Mouse (Mus musculus) cerebellum, adult 8-10 months (tissue): ENCODE results near the gene Olfr736.

ENCODE experiments used
- DNase-seq: peaks from one replicate; pipeline ENCODE4 v3.0.0; 2022

Gene Olfr736

DNA sequence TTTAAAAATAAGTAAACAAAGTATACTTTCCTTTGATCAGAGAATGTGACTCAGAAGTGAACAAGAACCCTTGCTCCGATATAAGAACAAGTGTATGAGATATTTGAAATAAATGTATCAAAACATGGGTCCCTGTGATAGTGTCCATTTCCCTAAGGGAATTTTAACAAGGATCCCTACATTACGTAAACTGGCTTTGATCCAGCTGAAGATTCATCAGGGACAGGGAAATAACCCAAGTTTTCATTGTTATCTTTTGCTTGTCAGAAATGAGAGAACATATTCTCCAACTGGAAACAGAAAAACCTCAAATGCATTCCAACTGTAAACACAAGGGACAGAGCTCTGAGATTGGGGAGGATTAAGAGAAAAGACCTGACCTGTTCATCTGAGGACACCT lies at the start of gene Olfr736:
Gene Olfr736, plus strand, starts transcription at position 301 of the 400 bp plus-strand sequence.
- DNase-seq = no peak

DNA sequence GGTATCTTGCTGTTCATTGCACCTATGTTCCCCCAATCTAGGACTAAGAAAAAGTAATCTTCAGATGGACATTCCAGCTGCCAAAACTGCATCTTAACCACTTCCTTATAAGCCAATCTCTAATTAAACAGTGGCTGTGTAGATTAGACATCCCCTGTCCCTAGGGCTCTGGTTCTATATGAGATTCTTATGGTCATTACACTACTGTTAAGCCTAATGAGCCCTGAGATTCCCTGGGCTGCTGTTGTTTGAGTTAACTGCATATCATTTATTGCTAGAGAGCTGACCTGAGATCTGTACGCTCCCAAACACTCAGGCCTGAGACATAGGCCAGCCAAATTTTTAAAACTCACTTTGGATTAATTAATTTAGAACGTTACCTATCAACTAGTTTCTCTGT lies 32.2 kb upstream of the Olfr736 start, which contains the start of gene Olfr735:
Gene Olfr735, minus strand, starts transcription at position 77 of the 400 bp plus-strand sequence.
- DNase-seq = no peak

DNA sequence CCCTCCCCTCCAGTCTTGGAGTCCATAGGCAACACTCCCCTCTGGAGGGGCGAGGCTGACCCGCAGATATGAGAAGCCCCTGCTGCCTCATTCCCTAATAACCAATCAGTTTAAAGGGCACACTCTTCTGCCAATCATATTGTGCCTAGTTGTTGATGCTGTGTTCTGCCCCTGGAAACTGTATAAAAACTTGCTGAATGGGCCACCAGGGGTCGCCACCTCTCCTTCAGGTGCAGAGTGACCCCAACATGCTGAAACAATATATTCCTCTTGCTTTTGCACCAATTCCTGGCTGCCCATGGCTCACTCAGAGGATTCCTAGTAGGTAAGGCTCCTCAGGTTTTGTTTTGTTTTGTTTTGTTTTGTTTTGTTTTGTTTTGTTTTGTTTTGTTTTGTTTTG lies 28.5 kb upstream of the Olfr736 start:
- DNase-seq = no peak

DNA sequence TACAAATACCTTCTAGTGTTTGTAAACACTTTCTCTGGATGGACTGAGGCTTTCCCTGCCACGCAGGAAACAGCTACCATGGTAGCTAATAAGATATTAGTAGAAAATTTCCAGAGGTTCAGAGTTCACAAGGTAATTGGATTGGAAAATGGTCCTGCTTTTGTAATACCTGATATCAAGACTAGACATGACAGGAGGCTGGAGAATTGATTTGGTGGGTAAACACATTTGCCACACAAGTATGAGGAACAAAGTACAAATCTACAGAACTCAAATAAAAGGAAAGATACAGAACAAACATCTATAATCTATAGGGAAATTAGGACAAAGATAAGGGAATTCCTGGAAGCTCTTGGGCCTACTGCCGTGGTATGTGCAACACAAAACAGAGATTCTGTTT lies 24.2 kb upstream of the Olfr736 start:
- DNase-seq = no peak

DNA sequence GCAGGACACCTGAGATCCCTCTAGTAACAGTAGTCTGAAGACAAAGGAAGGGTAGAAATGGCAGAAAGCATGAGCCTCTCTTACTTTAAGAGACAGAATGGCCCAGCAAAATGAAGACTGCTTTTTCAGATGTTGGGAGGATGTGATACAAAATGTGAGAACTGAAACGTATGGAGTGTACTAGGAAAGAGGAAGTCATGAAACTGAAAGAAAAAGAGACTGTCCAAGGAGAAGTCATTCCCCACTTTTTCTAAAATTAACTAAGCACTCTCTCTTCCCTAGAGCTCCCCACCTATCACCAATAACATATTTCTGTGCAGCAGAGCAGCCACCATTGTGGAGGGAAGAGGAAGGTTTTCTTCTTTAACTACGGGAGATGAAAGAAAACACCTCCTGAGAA lies 23.4 kb upstream of the Olfr736 start, which contains the start of gene Tlr11:
Gene Tlr11, plus strand, starts transcription at position 322 of the 400 bp plus-strand sequence.
- no peak for DNase-seq

DNA sequence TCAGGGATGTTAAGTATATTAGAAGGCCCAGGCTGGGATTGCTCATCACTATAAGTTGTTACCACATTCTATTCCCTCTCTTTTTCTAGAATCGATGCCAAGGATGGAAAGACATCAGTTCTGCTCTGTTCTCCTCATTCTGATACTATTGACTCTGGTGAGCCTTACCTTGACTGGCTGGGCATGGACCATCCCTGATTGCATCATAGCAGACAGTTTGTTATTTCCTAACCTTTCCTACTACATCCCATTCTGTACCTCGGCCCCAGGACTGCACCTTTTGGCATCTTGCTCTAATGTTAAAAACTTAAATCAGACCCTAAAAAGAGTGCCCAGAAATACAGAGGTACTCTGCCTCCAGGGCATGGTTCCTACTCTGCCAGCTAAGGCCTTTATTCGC lies 20.5 kb upstream of the Olfr736 start:
- DNase-seq = no peak

DNA sequence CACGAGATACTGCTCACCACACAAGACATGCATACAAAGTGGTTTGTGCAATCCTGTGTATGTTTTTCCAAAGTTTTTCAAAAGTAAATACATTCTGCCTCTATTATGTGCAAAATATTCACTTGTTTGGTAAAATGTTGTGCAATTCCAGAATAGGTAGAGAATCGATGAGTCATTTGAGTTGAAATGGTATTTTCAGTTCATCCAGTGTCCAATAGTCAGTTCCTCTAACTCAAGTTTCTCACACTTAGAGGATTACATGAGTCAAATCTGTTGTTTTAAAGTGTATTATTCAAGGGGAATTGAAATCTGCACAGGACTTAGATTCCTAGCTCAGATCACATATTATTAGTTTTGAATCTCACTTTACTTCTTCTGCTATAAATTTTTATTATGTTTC lies 17.4 kb upstream of the Olfr736 start:
- DNase-seq = no peak

DNA sequence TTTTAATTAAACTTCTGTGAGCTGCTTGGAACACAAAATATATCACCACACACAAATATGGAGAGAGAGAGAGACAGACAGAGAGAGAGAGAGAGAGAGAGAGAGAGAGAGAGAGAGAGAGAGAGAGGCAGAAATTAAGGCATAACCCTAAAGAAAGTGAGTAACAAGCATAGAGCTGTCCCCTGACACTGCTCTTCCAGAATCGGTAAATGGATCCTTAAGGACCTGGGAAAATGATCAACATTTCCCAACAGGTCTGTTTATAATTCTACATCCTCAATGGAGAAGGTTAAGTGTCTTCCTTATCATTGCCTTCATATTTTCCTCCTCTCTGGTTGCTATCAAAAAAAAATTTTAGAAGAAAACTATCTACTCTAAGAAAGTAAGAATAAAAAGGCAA lies 26.3 kb downstream of the Olfr736 start, which contains the start of gene Olfr738:
Gene Olfr738, plus strand, starts transcription at position 301 of the 400 bp plus-strand sequence.
- no peak for DNase-seq

DNA sequence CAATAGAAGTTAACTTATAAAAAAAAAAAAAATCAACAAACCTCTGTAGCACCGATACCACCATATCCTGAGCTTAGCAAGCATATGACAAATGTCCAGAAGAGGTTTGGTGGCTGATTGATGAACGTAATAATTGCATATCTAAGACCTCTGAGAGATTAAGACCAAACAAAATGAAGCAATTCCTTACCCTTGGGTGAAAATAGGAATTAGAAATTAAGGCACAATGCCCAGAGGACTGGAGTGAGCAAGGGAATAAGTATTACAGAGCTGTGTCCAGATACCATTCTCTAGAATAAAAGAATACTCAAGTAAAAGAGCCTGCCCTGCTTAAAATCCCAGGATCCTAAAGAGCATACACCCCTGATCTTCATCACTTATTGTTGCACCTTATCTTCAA lies 37.4 kb downstream of the Olfr736 start, which contains the start of gene Olfr739:
Gene Olfr739, plus strand, starts transcription at position 301 of the 400 bp plus-strand sequence.
- DNase-seq = no peak
